Mouse (Mus musculus): ENCODE results near the gene Strip2. TPM values are rescaled to one million over a fixed set of nuclear protein-coding genes. Genes with fewer than 3 reads are reported as not detected.

Gene Strip2
- polyA plus RNA-seq (2015; fragmentation: Nextera tagmentation; extraction: Ambion mirVana) = 0.77 and 0.95 TPM in 2 replicates

GRCm38 (mm10) chr6:29916530-29917382 is at the start of gene Strip2:
TSS of gene Strip2 (plus strand) at chr6:29917012.

Small RNA genes lying within 50 kb of the gene (microRNA-seq; reads per million reads assigned to microRNA genes)
- not detected for gene Gm23049 (ENCODE audit: borderline replicate concordance, insufficient number of aligned reads)

Other genes starting within 250 kb of the Strip2 start
- gene Tspan33, start 222.8 kb upstream of the Strip2 start, polyA plus RNA-seq (2015; fragmentation: Nextera tagmentation; extraction: Ambion mirVana) = 7.1 and 10.0 TPM in 2 replicates
- gene Smo, start 181.5 kb upstream of the Strip2 start, polyA plus RNA-seq (2015; fragmentation: Nextera tagmentation; extraction: Ambion mirVana) = 33.1 and 37.0 TPM in 2 replicates
- 17.8 and 37.1 TPM in 2 replicates for gene Ahcyl2, start 149.0 kb upstream of the Strip2 start, polyA plus RNA-seq (2015; fragmentation: Nextera tagmentation; extraction: Ambion mirVana)
- gene Nrf1, start 131.0 kb downstream of the Strip2 start, polyA plus RNA-seq (2015; fragmentation: Nextera tagmentation; extraction: Ambion mirVana) = 17.5 and 22.2 TPM in 2 replicates

Measured in adrenal gland, postnatal 0 days (tissue).